Mouse (Mus musculus): ENCODE results near the gene Dnajc11. TPM values are rescaled to one million over a fixed set of nuclear protein-coding genes. Genes with fewer than 3 reads are reported as not detected.
A peak's percentile ranks its signal among the peaks of the same experiment; 100 is the strongest.

Gene Dnajc11
- polyA plus RNA-seq, 1 experiment from 2014 or later, result 89.8 TPM

GRCm38 (mm10) chr4:151993035-151993434 lies 59.5 kb downstream of the Dnajc11 start:
- H3K27ac ChIP-seq (replicated peaks), result no peak overlapping the region
- peaks cover 28% of the 10 kb centered on the region for H3K36me3 ChIP-seq
- peaks cover 29% of the 10 kb centered on the region for H3K4me1 ChIP-seq
- H3K4me3 ChIP-seq, result no peak overlapping the region
- H3K9me3 ChIP-seq, result no peaks in the 10 kb centered on the region
- H3K27me3 ChIP-seq, result peaks cover 6% of the 10 kb centered on the region; the same call in 1 of the 2 replicates
- ATAC-seq (ENCODE audit: low FRiP score, low read depth), result no peak
- H3K9ac ChIP-seq (replicated peaks), result no peak overlapping the region
- peak overlapping the region; percentile 87; the same call in 1 of the 2 replicates for H3K4me2 ChIP-seq (replicated peaks)
- 89% methylated on average over 6 of the region's 6 CpGs for WGBS

- peak overlapping the region; percentile 87 for H3K4me2 ChIP-seq (replicated peaks)
- H3K27ac ChIP-seq (replicated peaks), result peak overlapping the region; percentile 76
- peak overlapping the region; percentile 100 for H3K4me3 ChIP-seq
- under 1% methylated on average over 60 of the region's 61 CpGs for WGBS
- peaks cover 20% of the 10 kb centered on the region for H3K4me1 ChIP-seq
- peaks cover 8% of the 10 kb centered on the region; the same call in 1 of the 2 replicates for H3K27me3 ChIP-seq
- H3K9me3 ChIP-seq, result no peaks in the 10 kb centered on the region
- ATAC-seq (ENCODE audit: low FRiP score, low read depth), result no peak
- H3K36me3 ChIP-seq, result peaks cover 26% of the 10 kb centered on the region
- peak overlapping the region; percentile 96 for H3K9ac ChIP-seq (replicated peaks)
These were observed 61.0 kb downstream of the Dnajc11 start for GRCm38 (mm10) chr4:151994228-151995171.

GRCm38 (mm10) chr4:151995371-151996172 lies 62.1 kb downstream of the Dnajc11 start:
- Histone ChIP-seq H3K4me3 (peak overlapping the region; percentile 100), H3K9ac (replicated peaks) (peak overlapping the region; percentile 96), H3K36me3 (peaks cover 21% of the 10 kb centered on the region), H3K27ac (replicated peaks) (peak overlapping the region; percentile 76), H3K27me3 (peaks cover 8% of the 10 kb centered on the region; the same call in 1 of the 2 replicates), H3K4me2 (replicated peaks) (peak overlapping the region; percentile 87), H3K4me1 (peaks cover 20% of the 10 kb centered on the region), H3K9me3 (no peaks in the 10 kb centered on the region)
- peak; percentile 65; the same call in 1 of the 2 replicates for ATAC-seq (ENCODE audit: low FRiP score, low read depth)
- 1% methylated on average over 65 of the region's 111 CpGs for WGBS

- Histone ChIP-seq H3K27ac (replicated peaks) (peak within 1 kb of the TSS; percentile 76), H3K4me3 (peak within 1 kb of the TSS; percentile 100), H3K4me2 (replicated peaks) (peak within 1 kb of the TSS; percentile 87), H3K27me3 (peaks cover 8% of the 10 kb centered on the region; the same call in 1 of the 2 replicates), H3K36me3 (peaks cover 13% of the 10 kb centered on the region), H3K9me3 (no peaks in the 10 kb centered on the region), H3K4me1 (peaks cover 20% of the 10 kb centered on the region), H3K9ac (replicated peaks) (peak within 1 kb of the TSS; percentile 96)
- ATAC-seq (ENCODE audit: low FRiP score, low read depth), result peak; percentile 96
- under 1% methylated on average over 92 of the region's 94 CpGs for WGBS
These were observed 62.9 kb downstream of the Dnajc11 start, which contains the start of gene Phf13 for GRCm38 (mm10) chr4:151996173-151996950. Phf13 (minus strand) TSS chr4:151996258.

- H3K9ac ChIP-seq (replicated peaks), result peak overlapping the region; percentile 68
- 7% methylated on average over 13 of the region's 13 CpGs for WGBS
- peak overlapping the region; percentile 100 for H3K4me3 ChIP-seq
- H3K27me3 ChIP-seq, result peaks cover 8% of the 10 kb centered on the region; the same call in 1 of the 2 replicates
- H3K4me1 ChIP-seq, result peaks cover 20% of the 10 kb centered on the region
- H3K9me3 ChIP-seq, result no peaks in the 10 kb centered on the region
- peak overlapping the region; percentile 87 for H3K4me2 ChIP-seq (replicated peaks)
- peak overlapping the region; percentile 75 for H3K27ac ChIP-seq (replicated peaks)
- H3K36me3 ChIP-seq, result peaks cover 8% of the 10 kb centered on the region
- no peak for ATAC-seq (ENCODE audit: low FRiP score, low read depth)
These were observed 63.4 kb downstream of the Dnajc11 start for GRCm38 (mm10) chr4:151996951-151997222.

GRCm38 (mm10) chr4:151997701-151998100 lies 64.2 kb downstream of the Dnajc11 start:
- H3K36me3 ChIP-seq, result no peaks in the 10 kb centered on the region
- peaks cover 8% of the 10 kb centered on the region; the same call in 1 of the 2 replicates for H3K27me3 ChIP-seq
- no peak overlapping the region for H3K9ac ChIP-seq (replicated peaks)
- peaks cover 20% of the 10 kb centered on the region for H3K4me1 ChIP-seq
- no peak overlapping the region for H3K27ac ChIP-seq (replicated peaks)
- ATAC-seq (ENCODE audit: low FRiP score, low read depth), result no peak
- H3K4me2 ChIP-seq (replicated peaks), result peak overlapping the region; percentile 87; the same call in 1 of the 2 replicates
- H3K9me3 ChIP-seq, result no peaks in the 10 kb centered on the region
- peak overlapping the region; percentile 100; the same call in 1 of the 2 replicates for H3K4me3 ChIP-seq
- 73% methylated on average over 3 of the region's 3 CpGs for WGBS

GRCm38 (mm10) chr4:151999481-151999880 lies 66.0 kb downstream of the Dnajc11 start:
- no peak overlapping the region for H3K4me3 ChIP-seq
- no peak for ATAC-seq (ENCODE audit: low FRiP score, low read depth)
- 71% methylated on average over 3 of the region's 3 CpGs for WGBS
- H3K27me3 ChIP-seq, result peaks cover 8% of the 10 kb centered on the region; the same call in 1 of the 2 replicates
- H3K9ac ChIP-seq (replicated peaks), result no peak overlapping the region
- H3K4me1 ChIP-seq, result peaks cover 6% of the 10 kb centered on the region; the same call in 1 of the 2 replicates
- H3K4me2 ChIP-seq (replicated peaks), result no peak overlapping the region
- no peaks in the 10 kb centered on the region for H3K9me3 ChIP-seq
- H3K36me3 ChIP-seq, result no peaks in the 10 kb centered on the region
- no peak overlapping the region for H3K27ac ChIP-seq (replicated peaks)

- Histone ChIP-seq H3K4me2 (replicated peaks) (no peak overlapping the region), H3K27me3 (peaks cover 8% of the 10 kb centered on the region; the same call in 1 of the 2 replicates), H3K36me3 (no peaks in the 10 kb centered on the region), H3K9me3 (no peaks in the 10 kb centered on the region), H3K4me1 (peaks cover 6% of the 10 kb centered on the region; the same call in 1 of the 2 replicates), H3K27ac (replicated peaks) (no peak overlapping the region), H3K9ac (replicated peaks) (no peak overlapping the region), H3K4me3 (no peak overlapping the region)
- 65% methylated on average over 4 of the region's 4 CpGs for WGBS
- no peak for ATAC-seq (ENCODE audit: low FRiP score, low read depth)
These were observed 67.4 kb downstream of the Dnajc11 start for GRCm38 (mm10) chr4:152000906-152001305.

- H3K27ac ChIP-seq (replicated peaks), result no peak overlapping the region
- H3K4me2 ChIP-seq (replicated peaks), result no peak overlapping the region
- ATAC-seq (ENCODE audit: low FRiP score, low read depth), result no peak
- no peaks in the 10 kb centered on the region for H3K36me3 ChIP-seq
- no peaks in the 10 kb centered on the region for H3K9me3 ChIP-seq
- H3K9ac ChIP-seq (replicated peaks), result no peak overlapping the region
- peaks cover 10% of the 10 kb centered on the region for H3K27me3 ChIP-seq
- no peak overlapping the region for H3K4me3 ChIP-seq
- 64% methylated on average over 4 of the region's 4 CpGs for WGBS
- peaks cover 6% of the 10 kb centered on the region; the same call in 1 of the 2 replicates for H3K4me1 ChIP-seq
These were observed 67.8 kb downstream of the Dnajc11 start for GRCm38 (mm10) chr4:152001335-152001734.

GRCm38 (mm10) chr4:152002063-152002462 lies 68.6 kb downstream of the Dnajc11 start:
- WGBS, result 93% methylated on average over 3 of the region's 3 CpGs
- H3K27ac ChIP-seq (replicated peaks), result no peak overlapping the region

GRCm38 (mm10) chr4:152006137-152006536 lies 72.6 kb downstream of the Dnajc11 start:
- 74% methylated on average over 6 of the region's 6 CpGs for WGBS

More at GRCm38 (mm10) chr4:152002063-152002462, 68.6 kb downstream of the Dnajc11 start:
- H3K36me3 ChIP-seq, result no peaks in the 10 kb centered on the region
- no peaks in the 10 kb centered on the region for H3K9me3 ChIP-seq
- H3K4me1 ChIP-seq, result peaks cover 4% of the 10 kb centered on the region; the same call in 1 of the 2 replicates
- H3K9ac ChIP-seq (replicated peaks), result no peak overlapping the region
- H3K4me2 ChIP-seq (replicated peaks), result no peak overlapping the region
- peaks cover 17% of the 10 kb centered on the region for H3K27me3 ChIP-seq
- ATAC-seq (ENCODE audit: low FRiP score, low read depth), result no peak
- no peak overlapping the region for H3K4me3 ChIP-seq

More at GRCm38 (mm10) chr4:152006137-152006536, 72.6 kb downstream of the Dnajc11 start:
- Histone ChIP-seq H3K36me3 (no peaks in the 10 kb centered on the region), H3K9ac (replicated peaks) (no peak overlapping the region), H3K4me1 (peaks cover 33% of the 10 kb centered on the region), H3K9me3 (no peaks in the 10 kb centered on the region), H3K4me2 (replicated peaks) (no peak overlapping the region), H3K4me3 (no peak overlapping the region), H3K27ac (replicated peaks) (no peak overlapping the region), H3K27me3 (peaks cover 48% of the 10 kb centered on the region)
- ATAC-seq (ENCODE audit: low FRiP score, low read depth), result no peak

Measured in midbrain, embryonic 12.5 days (tissue).